Mouse (Mus musculus) layer of hippocampus, adult 9-11 months (tissue): ENCODE results near the gene Cadm1.

Experiments used
- DNase-seq: peaks from one replicate; pipeline ENCODE4 v3.0.0; 2022

Cadm1 gene

DNA sequence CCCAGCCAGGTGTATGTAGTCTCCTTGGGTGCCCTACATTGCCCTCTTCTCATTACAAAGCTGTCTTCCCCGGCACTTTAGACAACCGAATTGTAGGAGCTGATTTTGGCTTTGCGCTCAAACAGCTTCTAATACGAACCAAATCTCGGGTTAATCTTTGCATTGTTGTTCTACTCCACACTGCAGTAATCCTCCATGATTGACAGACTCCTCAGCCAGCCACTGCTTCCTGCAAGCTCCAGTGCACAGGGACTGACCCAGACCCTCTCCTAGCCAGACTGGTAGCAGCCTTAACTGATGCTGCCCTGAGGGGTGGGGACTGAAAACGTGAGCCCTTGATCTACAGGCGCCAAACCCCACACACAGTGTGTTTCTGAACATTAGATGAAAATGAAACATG is 275.7 kb downstream of the Cadm1 start:
- no peak for DNase-seq

DNA sequence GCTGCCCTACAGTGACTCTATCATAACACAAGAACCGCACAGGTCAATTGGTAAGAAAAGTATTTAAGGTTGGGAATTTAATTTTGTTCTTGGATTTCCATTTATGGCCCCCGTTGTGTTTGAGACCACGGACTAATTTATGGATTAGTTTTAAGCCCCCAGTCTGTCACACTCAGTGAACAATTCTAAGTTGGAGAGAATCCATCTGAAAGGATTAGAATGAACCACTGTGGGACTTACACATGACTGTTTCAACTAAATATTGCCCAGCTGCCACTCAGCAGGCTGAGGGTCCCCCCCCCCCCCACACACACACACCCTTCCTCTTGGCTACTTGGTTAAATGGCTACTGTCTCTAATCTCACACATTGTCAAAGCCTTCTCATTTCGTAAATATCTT is 295.7 kb downstream of the Cadm1 start:
- DNase-seq = no peak

DNA sequence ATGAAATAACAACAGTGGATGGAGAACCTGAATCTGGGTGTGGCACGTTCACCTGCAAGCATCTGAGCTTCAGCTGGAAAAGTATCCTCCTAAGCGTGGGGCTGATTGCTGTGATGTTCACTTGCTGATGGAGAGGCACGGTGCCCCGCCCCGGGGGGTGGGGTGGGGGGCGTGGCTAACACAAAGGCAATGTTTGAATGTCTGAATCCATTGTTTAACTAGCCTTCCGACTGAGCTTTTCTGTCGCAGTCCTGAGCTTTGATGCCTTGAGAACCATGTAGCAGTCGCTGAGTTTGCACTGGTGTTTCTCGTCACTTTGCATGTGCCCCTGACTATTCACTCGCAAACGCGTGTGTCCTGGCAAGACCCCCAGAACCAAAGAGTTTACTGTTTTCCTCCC is 298.8 kb downstream of the Cadm1 start:
- DNase-seq = peak; percentile 26

DNA sequence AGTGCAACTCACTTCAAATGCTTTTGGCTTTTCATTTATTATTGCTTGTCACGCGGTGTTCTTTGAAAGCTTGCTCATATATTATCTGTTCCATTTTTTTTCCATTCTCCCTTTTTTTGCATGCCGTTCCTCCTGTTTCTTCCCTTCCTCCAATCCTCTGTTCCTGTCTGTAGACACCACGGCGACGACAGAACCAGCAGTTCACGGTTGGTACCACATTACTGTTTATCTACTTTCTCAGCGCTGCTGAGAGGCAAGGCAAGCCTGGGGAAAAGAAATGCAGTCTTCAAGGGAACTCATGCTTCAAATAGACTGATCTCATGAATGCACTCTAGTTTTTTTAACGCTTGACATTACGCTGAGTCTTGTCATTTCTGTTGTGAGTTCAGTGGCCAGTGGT is 299.2 kb downstream of the Cadm1 start:
- DNase-seq = no peak

DNA sequence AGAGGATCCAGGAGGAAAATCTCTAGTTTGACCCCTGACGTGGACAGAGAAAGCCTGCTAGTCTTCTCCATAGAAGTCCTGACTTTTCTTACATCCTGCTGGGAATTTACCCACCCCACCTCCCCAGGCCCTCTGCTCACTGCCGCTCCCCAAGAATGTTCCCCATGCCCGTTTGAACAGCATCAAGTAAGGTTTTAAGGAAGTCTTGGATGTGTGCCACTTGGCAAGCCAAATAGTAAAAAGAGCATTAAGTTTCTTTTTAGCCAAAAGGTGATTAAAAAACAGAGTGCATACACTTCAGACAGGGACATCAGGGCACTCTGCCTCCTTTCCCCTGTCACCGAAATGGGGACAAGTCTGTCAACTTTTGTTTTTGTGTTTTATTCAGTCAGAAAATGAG is 299.9 kb downstream of the Cadm1 start:
- DNase-seq = no peak

DNA sequence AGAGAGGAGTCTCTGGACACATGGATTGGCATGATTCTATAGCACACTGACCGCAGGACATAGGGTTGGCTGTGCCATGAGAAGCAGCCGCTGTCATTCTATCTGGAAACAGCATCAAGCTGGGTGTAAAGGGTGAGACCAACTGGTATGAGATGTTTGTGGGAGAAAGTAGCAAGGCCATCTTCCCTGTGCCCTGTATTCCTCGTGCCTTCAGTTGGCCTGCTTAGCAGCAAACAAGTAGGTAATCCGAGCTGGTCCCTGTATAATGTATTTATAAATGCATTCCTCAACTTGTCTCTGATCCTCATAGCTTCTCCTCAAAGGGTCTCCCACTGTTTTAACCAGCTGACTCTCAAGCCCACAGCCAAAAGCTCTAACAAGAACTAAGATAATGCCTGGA is 301.4 kb downstream of the Cadm1 start:
- DNase-seq = no peak

DNA sequence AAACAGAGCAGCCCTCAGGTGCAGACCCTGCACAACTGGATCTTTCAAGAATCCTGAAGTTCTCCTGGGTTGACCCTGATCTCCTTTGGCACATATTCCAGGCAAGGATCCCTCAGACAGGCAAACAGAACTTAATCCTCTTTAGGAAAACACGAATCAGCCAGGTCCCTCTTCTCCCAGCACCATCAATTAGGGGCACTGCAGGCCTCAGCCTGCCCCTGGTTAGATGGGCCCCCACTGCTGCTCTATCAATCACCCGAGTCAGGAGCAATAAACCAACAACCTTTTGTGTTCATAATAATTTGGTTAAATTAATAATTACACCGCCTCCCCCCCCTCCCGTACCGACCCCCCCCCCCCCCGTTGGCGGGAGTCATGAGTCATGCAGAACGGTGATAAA is 308.2 kb downstream of the Cadm1 start:
- no peak for DNase-seq

DNA sequence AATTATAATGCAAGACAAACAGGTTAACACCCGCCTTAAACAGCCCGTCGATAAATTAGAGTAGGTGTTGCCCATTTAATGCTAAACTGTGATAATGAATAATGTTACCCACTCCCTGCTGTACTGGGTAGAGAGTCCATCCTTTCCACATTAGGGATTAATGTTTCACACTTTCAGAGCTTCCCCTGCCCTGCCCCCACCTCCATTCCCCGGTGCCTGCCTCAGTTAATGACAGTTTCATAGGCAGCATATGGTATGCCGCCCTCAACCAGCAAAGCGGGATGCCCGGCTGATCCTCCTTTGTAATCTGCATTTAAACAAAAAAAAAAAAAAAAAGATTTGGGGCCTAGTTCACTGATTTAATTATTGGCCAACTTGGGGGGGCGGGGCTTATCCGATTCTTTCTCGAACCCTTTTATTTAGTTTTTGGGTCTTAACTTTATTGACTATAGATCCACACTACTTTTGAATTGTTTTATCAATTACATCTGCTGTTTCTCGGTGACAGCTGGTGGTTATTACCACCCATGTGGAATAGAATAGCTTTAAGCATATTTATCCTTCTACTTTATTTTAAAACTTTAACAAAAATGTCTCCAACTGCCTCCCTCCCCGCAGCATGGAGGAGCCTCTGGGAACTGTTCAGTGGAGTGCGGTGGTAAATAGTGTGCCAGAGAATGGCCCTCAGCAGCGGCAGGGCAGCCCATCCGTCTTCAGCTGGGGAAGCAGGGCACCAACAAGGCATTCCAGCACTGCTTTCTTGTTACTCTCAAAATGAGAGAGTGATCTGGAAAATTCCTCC is 309.1 kb downstream of the Cadm1 start:
- DNase-seq = peak; percentile 48

DNA sequence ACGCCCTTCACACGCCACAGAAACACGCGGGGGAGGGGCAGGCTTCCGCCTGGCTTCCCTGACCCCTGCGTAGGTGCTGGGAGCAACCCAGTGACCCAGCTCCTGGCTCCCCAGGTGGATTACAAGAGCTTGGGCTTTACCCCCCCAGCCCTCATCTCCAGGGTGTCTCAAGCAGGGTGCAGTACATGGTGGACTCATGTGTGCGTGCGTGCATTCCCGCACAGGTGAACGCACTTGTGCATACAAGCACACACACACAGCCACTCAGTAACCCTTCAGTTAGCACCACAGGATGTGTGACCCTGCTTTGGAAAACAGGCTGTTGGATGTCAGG is 309.7 kb downstream of the Cadm1 start:
- no peak for DNase-seq

DNA sequence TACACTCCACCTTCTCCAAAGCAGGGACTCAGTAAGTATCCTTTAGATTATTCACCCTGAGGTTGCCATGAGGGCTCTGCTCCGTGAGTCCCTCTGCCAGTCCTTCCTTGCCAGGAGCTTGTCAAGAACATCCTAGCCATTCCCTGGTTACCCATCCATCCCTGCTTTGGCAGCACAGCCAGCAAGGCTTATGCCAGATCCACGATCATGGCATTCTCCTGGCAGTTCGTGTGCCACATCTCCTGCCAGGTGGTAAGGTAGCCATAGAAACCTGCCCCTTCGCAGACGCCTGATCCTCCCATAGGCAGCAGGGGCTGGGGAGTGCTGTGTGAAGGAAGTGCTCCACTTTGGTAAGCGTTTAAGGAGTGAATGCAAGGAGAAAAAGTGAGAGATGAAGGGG is 313.4 kb downstream of the Cadm1 start:
- DNase-seq = no peak

DNA sequence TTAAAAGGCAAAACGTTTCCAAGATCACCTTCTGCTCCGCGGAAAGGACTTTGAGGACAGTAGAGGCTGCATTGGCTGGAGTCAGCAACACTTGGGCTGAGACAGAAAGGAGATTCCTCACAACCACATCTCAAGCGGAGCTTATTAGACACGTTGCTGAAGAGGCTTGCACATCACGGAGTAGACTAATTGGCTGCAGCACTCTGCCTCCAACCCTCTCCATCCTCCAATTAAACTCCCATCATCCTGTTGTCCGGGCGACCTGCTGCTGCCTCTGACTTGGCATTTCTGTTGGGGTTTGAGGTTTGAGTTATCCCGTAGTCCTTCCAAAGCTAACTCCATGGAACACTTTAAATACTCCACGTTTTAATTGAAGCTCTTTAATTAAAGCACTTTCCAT is 316.3 kb downstream of the Cadm1 start:
- DNase-seq = no peak

DNA sequence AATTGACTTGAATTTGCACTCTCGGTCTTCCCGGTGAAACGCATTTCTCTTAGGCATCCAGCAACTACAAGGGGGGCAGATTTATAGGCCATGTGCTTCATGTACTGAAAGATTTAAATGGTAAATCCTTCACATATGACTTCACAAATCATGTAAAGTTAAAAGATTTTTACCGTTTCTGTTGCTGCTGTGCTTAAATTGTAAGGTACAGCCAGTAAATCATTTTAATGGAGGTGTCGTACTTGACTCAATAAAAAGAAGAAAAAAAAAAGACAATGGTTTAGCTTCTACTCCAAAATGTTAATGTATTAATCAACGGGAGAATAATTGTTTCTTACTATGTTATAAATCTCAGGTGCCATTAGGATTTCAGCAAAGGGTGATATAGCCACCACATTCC is 317.0 kb downstream of the Cadm1 start:
- DNase-seq = no peak

DNA sequence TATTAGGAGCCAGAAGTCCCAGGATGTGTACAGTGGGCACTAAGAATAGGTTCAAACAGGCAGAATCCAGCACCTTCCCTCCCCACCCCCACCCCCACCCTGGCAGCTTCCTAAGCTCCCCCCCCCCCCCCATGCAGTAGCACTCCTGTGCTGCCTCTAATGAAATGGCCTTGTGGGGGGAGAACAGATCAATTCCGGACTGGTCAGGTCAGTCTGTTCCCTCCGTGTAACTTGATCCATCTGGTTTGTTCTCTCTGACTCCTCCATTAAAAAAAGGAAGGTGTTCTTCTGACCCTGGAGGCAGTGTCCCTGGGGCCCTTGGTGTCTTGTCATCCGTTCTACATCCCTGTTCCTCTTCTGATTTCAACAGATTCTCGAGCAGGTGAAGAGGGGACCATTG is 317.8 kb downstream of the Cadm1 start:
- DNase-seq = no peak

DNA sequence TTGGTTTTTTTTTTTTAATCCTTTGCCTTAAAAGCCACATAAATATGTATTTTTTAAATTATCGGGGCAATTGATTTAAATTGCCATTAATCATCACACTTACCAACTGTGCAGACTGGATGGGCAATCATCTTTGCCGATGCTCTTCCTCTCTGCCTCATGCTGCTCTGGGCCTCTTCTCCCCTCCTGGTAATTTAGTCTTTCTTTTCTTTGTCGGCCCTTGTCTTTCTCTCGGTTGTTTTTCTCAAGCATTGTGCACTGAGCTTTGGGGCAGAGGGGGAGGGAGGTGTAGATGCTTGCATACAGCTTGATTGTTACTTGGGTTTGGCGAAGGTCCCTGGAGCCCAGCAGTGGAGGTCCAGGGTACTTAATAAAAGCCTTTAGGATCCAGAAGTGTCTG is 318.8 kb downstream of the Cadm1 start:
- no peak for DNase-seq

DNA sequence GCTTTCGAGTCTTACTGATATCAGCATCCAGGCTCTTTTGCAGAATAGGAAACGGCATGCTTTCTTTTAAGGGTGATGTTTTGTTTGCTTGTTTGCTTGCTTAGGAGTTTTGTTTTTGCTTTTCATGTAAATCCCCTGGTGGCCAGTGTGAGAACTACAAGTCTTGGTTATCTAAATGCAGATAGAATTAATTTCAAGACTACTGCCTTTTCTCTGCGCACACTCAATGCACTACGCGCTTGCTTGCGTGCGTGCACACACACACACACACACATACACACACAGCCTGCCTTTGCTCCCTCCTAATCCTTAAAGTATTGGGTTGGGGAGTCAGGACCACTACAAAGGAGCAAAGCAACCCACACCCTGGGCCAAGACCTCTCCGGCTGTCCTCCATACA is 326.3 kb downstream of the Cadm1 start:
- no peak for DNase-seq

DNA sequence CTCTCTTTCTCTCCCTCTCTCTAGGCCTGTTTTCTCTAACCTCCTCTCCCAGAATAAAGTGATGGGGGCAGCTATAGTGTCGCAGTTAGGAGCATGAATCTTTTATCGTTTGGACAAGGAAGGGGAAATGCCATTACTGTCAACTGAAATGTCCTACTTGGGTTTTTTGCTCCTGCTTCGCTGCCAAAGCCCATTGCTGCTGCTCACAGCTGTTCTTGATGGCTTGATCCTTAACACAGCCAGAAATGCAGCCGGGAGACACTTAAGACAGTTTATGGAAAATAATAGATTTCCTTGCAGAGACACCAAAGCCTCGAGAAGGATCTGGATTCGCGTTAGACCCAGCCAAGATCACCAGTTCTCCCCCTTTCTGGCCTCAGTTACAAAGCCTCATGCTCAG is 327.3 kb downstream of the Cadm1 start:
- no peak for DNase-seq

DNA sequence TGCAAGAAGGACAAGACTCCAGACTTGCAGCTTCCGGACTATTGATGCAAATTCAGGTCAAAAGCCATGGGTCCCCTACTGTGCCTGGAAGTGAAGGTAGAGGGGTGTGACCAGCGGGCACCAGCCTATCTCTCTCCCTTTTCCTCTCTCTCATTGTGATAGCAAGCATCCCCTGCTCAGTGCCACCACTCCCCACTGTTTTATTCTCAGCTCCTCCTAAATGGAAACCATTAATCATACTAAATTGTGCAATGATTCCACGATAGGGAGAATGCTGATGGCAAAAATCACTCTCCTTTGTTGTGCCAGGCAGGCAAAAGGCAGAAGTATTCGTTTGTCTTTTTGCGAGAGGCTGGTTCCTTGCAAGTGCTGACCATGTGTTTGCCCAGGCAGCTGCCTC is 328.2 kb downstream of the Cadm1 start:
- peak; percentile 25 for DNase-seq

DNA sequence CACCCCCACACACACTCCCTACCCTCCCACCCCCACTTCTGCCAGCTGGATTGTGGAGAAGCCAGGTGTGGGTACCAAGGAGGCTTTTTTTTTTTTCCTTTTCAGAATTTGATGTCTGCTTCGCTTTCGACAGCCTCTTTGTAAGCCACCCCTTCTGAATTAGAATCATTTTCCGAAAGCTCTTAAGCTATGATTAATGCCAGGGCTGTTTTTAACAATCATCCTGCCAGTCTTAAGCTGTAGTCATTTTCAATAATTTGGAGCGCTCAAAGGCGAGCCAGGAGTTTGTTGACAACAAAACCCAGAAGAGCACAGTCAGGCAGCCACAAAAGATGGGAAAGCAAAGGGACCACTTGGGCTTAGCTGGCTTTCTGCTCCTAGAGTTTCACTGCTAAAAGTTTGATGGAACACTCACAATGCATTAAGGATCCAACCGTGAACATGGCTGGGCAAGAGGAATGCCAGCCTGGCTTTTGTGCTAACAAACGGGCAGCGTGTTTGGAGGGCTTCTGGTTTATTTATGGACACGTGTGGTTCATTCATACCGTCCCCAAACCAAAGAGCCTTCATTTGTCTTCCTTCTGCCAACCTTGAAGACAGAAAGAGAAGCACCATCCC is 328.9 kb downstream of the Cadm1 start:
- DNase-seq = no peak

DNA sequence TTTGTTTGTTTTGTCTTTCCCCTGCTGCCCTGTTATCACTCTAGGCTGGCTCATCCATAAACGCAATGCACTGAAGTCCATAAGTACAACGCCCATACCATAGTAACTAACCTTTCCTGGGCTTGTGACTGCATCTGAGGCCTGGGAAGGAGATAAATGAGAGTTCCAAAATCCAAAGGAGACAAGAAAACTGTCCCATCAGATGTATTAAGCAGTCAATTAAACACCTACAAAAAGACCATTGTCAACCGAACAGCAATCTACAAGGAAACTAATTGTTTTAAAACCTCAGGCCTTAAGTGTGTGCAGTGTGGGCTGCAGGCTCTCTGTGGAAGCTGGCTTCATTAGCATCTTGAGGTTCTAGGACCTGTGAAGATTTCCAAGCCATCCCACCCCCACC is 331.0 kb downstream of the Cadm1 start:
- no peak for DNase-seq

DNA sequence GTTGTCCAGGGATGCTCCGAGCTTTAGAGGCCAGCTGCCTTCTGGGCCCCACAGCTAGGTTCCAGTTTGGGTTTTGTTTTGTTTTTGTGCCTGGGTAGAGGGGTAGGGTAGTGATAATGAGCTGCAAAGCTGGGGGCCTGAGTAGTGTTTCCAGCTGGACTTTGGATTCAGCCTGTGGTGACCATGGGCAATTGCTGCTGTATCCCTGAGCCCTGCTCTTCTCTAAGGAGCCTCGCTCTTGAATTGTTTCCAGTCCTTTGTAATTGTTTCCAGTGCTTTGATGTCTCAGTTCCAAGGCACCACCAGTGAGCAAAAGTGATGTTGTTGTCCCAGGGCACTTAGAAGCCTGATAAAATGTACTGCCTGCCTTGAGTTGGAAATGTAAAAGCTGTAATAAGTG is 331.8 kb downstream of the Cadm1 start:
- DNase-seq = no peak

DNA sequence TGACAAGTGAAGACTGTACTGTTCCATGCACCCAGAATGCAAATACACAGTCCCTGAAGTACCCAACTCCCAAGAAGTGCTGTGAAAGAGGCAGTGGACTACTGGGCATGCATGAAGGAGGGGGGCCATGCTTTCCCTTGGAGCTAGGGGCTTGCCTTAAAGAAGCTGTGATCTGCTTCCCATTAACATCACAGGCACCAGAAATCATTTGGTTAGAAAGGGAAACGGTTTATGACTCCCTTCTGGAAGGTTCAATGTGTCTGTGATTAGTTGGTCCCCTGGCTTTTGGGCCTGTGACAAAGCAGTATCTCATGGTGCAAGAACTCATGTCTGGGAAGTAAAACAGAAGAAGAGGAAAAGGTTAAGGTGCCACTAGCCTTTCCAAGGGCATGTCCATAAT is 336.0 kb downstream of the Cadm1 start:
- no peak for DNase-seq

DNA sequence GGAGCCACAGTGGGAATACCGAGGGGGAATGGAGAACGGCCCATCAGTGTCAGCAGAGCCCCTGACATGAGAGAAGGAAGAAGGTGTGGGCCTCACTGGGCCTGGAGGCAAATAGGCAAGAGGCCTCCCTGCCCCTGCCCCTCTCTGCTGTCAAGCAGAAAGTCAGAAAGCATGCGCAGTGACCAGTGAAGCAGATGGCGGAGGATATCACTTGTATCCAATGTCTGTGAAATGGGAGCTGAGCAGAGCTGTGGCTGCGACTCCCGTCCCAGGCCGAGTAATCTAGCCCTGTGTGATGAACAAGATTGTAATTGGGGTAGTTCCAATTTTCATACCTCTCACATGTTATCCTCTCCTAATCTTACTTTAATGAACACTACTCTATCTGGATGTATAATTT is 337.5 kb downstream of the Cadm1 start:
- no peak for DNase-seq

DNA sequence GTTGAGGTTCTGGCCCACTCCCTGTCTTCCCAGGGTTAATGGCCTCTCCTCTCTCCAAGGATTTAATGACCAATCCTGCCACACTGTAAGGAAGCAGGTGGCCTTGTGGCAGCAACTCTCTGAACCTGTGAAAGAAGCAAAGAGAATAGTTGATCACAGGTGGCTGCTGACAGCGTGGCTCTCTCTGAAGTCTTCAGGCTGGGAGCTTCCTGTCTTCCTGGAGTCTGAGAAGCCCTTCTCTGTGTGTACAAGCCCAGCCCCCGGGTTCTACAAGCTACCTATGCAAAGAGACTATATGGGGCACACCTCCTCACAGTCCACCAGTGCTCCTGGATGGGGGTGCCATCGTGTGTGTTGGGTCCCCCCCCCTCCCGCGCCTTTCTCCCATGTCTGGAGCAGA is 339.7 kb downstream of the Cadm1 start:
- DNase-seq = no peak

DNA sequence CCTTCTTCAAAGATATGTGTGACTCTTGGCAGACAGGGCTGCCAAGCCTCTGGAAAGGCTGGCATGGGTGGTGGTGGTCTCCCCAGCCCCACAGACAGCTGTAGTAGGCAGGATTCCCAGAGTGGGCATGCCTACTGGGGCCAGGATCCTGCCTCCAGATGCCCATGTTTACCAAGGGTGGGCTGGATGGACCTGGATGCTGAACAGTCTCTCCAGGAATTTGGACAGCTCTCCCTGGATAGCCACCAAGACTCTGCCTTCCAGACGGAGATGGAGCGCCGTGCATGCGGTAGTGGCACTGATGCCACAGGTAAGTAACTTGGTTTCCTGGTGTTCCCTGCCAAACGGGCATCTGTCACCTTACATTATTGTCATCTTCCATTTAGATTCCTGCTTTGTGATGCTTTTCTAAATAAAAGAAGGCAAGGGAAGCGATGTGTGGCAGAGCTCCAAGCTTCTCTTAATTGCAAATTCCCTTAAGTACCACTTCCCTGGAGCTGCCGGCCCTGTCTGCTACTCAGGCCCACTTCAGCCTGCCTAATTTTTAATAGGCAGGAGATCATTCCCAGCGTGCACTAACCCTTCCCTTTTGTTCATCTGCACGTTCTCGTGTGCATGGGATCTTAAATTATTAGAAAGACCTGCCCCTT is 346.7 kb downstream of the Cadm1 start:
- no peak for DNase-seq

DNA sequence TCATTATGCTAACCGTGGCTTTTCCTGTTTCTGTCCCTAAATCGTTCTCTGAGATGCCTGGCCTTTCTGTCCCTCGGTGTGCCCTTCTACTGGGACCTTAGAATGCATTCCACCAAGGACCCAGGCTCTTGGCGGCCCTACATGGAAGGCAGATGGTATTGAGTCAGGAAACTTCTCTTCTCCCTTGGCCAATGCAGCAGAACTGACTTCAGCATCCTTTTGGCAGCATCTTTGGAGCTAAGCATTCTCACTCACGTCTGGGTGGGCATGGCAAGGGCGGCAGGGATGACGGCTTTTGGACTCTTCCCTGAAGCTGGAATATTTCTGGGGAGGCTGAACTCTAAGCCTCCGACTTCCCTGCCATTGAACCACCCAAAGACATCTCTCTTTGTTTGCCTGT is 350.2 kb downstream of the Cadm1 start:
- no peak for DNase-seq
